Mouse (Mus musculus): Measurements from ENCODE around the gene Nfu1.

DNA sequence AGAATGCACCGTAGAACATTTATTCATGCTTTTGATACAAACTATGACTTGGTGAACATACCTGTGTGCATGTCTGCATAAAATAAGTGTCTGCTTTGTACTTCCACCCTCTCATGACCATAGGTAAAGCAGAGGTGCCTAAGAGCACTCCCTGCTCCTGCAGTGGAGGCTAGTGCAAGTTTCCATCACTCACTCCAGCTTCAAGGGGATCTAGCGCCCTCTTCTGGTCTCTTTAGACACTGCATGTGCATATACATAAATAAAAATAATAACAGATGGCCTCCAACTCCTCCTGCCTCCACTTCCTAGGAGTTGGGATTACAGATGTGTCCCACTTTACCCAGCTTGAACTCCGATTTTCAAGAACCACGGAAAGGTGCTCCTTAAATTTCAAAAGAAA, 7.9 kb downstream of the Nfu1 start:
- TF ChIP-seq CTCF (conservative IDR thresholded peaks at IDR 0.05; ENCODE audit: insufficient read depth, insufficient read length, low read depth, low read length), result peak; percentile 65
- no peak for TF ChIP-seq POLR2A (IDR thresholded peaks at IDR 0.05; ENCODE audit: low read depth, low read length)

Data from kidney, adult 2 months (tissue).